Mouse (Mus musculus): ENCODE data around the gene Klhl21.

- TF ChIP-seq POLR2A (IDR thresholded peaks at IDR 0.05; ENCODE audit: control insufficient read depth, low read depth, low read length) (no peak), CTCF (IDR thresholded peaks at IDR 0.05; ENCODE audit: control insufficient read depth, insufficient read depth, insufficient replicate concordance, low read depth, low read length) (no peak)
Measured at GRCm38 (mm10) chr4:151968204-151968921, 40.2 kb upstream of the Klhl21 start.

All from testis, adult 2 months (tissue).